10 mouse cellular contexts compared by ENCODE assay signal in genomic region chr19:11768163-11768562, GRCm38 (mm10). TPM values are rescaled to one million over a fixed set of nuclear protein-coding genes. Genes with fewer than 3 reads are reported as not detected.
A peak's percentile ranks its signal among the peaks of the same experiment; 100 is the strongest.
DNase-seq lines count a peak whose midpoint lies in the region; ATAC-seq and TF ChIP-seq lines count a peak whose summit lies in the region.
"Had no signal": no experiment of that assay in that cellular context is flagged by ENCODE, and none has a peak within 500 bp of the region (broad histone marks: within the 10 kb centered on the region; RNA-seq: fewer than 3 reads in every experiment).

No protein-coding gene starts in this region.

- no peak for TF ChIP-seq EP300 in heart, postnatal 0 days (IDR thresholded peaks at IDR 0.05; ENCODE audit: low read depth)

- peaks cover 2% of the 10 kb centered on the region; the same call in 1 of the 2 replicates for H3K36me3 ChIP-seq in heart, postnatal 0 days (replicated peaks; ENCODE audit: control insufficient read depth, insufficient read depth, low read length)
- H3K36me3 ChIP-seq: embryonic facial prominence, embryonic 12.5 days had no signal

- H3K4me2 ChIP-seq in heart, postnatal 0 days (ENCODE audit: low read depth, low read length), result no peak overlapping the region
- H3K4me2 ChIP-seq: embryonic facial prominence, embryonic 12.5 days had no signal

- H3K9me3 ChIP-seq in heart, postnatal 0 days (replicated peaks; ENCODE audit: control insufficient read depth, low read length), result no peaks in the 10 kb centered on the region
- H3K9me3 ChIP-seq: embryonic facial prominence, embryonic 12.5 days had no signal

- ATAC-seq in heart, postnatal 0 days (ENCODE audit: insufficient read depth, low read depth), result no peak

- no peaks in the 10 kb centered on the region for H3K27me3 ChIP-seq in heart, postnatal 0 days (ENCODE audit: control insufficient read depth, insufficient read depth, low read length)
- H3K27me3 ChIP-seq: embryonic facial prominence, embryonic 12.5 days had no signal

- 6% methylated on average over 3 of the region's 3 CpGs for WGBS in heart, postnatal 0 days

- peak; percentile 27 for DNase-seq in heart, postnatal 0 days (ENCODE audit: low spot score)
- no peak for DNase-seq in heart, postnatal 25 days (ENCODE audit: low spot score)
- peak; percentile 21 for DNase-seq in urinary bladder, postnatal 14 days (ENCODE audit: low spot score)
- no peak for DNase-seq in urinary bladder, adult 18-20 months (ENCODE audit: low spot score in 2 of 2)
- DNase-seq in embryo, embryonic 11.5 days (ENCODE audit: low read depth, low spot score), result peak; percentile 30
- peak; percentile 59 for DNase-seq in mesoderm, embryonic 11.5 days (ENCODE audit: low read depth, low spot score)
- no peak for DNase-seq in testis, postnatal 10 days (ENCODE audit: low spot score)
- no peak for DNase-seq in kidney, postnatal 25 days

- no peak overlapping the region for H3K27ac ChIP-seq in heart, postnatal 0 days (ENCODE audit: low read depth)
- H3K27ac ChIP-seq: embryonic facial prominence, embryonic 12.5 days had no signal

- H3K4me1 ChIP-seq in heart, postnatal 0 days (ENCODE audit: control insufficient read depth, insufficient read depth), result peaks cover 13% of the 10 kb centered on the region

- H3K9ac ChIP-seq in heart, postnatal 0 days (replicated peaks; ENCODE audit: low read depth, low read length), result no peak overlapping the region
- H3K9ac ChIP-seq: embryonic facial prominence, embryonic 12.5 days had no signal

- H3K4me3 ChIP-seq in heart, postnatal 0 days (ENCODE audit: low read depth, low read length), result no peak overlapping the region
- H3K4me3 ChIP-seq: embryonic facial prominence, embryonic 12.5 days had no signal

- peak; percentile 62 for TF ChIP-seq CTCF in heart, postnatal 0 days (IDR thresholded peaks at IDR 0.05; ENCODE audit: low read depth)

- intact Hi-C loops in heart, postnatal 25 days (cut with DNase I), result loop anchor here (5.0 kb wide), 1 partner anchor 161 kb away; no protein-coding TSS in a partner anchor

RNA-seq across cellular contexts. Expression of gene Mrpl16, which starts 2.0 kb away (rescaled TPM):
- 32.2 and 49.9 TPM in 2 replicates for total RNA-seq in heart, postnatal 0 days (2014; rRNA removed; ENCODE audit: low replicate concordance)
- polyA plus RNA-seq in heart, postnatal 0 days (2015; fragmentation: Nextera tagmentation; extraction: Ambion mirVana), result 97.6 and 99.1 TPM in 2 replicates
- total RNA-seq in heart, postnatal 25 days (2021), result 100 to 1,000 TPM; 103 to 108 TPM

RNA-seq across cellular contexts. Expression of gene Gif, which starts 20.8 kb away (rescaled TPM):
- not detected in 2 replicates for total RNA-seq in heart, postnatal 0 days (2014; rRNA removed; ENCODE audit: low replicate concordance)
- not detected in 2 replicates for polyA plus RNA-seq in heart, postnatal 0 days (2015; fragmentation: Nextera tagmentation; extraction: Ambion mirVana)
- total RNA-seq in heart, postnatal 25 days (2021), result not detected
- polyA plus RNA-seq: embryonic facial prominence, embryonic 12.5 days; liver, embryonic 16.5 days had no signal

RNA-seq across cellular contexts. Expression of gene Stx3, which starts 51.0 kb away (rescaled TPM):
- 8.0 and 10.6 TPM in 2 replicates for total RNA-seq in heart, postnatal 0 days (2014; rRNA removed; ENCODE audit: low replicate concordance)
- polyA plus RNA-seq in heart, postnatal 0 days (2015; fragmentation: Nextera tagmentation; extraction: Ambion mirVana), result 6.0 and 6.3 TPM in 2 replicates
- total RNA-seq in heart, postnatal 25 days (2021), result 1 to 10 TPM; 3.1 to 4.1 TPM

Comparison
In these comparisons a context has a peak if more than half of its experiments do, and no peak if none do; other contexts are left out.
1. DNase-seq: peak in heart, postnatal 0 days (single experiment), urinary bladder, postnatal 14 days (single experiment), embryo, embryonic 11.5 days (single experiment) and mesoderm, embryonic 11.5 days (single experiment); none in heart, postnatal 25 days (single experiment), urinary bladder, adult 18-20 months (0 of 2), testis, postnatal 10 days (single experiment) and kidney, postnatal 25 days (0 of 2).